Mouse (Mus musculus) hindbrain, embryonic 16.5 days (tissue): ENCODE data around the gene Wdhd1. TPM values are rescaled to one million over a fixed set of nuclear protein-coding genes. Genes with fewer than 3 reads are reported as not detected.

Experiments
- ATAC-seq: fragments of 200-750 bp; cut with Nextera tagmentation; 2 replicates; pipeline ENCODE4 v1.8.0; 2017; ENCODE audit warnings: moderate TSS enrichment, moderate library complexity
- H3K27ac ChIP-seq: fragments of 300-500 bp; sonication (generic); 2 replicates; pipeline ENCODE4 v1.5.1; 2014; ENCODE audit warnings: low read depth, mild to moderate bottlenecking, control low read depth, low read length, moderate library complexity
- H3K27me3 ChIP-seq: fragments of 300-500 bp; sonication (generic); replicated peaks from 2 replicates; pipeline ENCODE4 v1.6.1; 2014; ENCODE audit warnings: low read length; ENCODE audit not compliant: control insufficient read depth, insufficient read depth
- H3K36me3 ChIP-seq: fragments of 300-500 bp; sonication (generic); 2 replicates; pipeline ENCODE4 v1.6.1; 2014; ENCODE audit warnings: mild to moderate bottlenecking, low read length, moderate library complexity, mixed read lengths; ENCODE audit not compliant: control insufficient read depth, insufficient read depth
- H3K4me1 ChIP-seq: fragments of 300-500 bp; sonication (generic); 2 replicates; pipeline ENCODE4 v1.6.1; 2014; ENCODE audit warnings: low read depth, low read length; ENCODE audit not compliant: control insufficient read depth, insufficient read depth
- H3K4me2 ChIP-seq: fragments of 300-500 bp; sonication (generic); 2 replicates; pipeline ENCODE4 v1.6.1; 2014; ENCODE audit warnings: mild to moderate bottlenecking, low read length, control low read depth, moderate library complexity
- H3K4me3 ChIP-seq: fragments of 300-500 bp; sonication (generic); 2 replicates; pipeline ENCODE4 v1.5.1; 2014; ENCODE audit warnings: mild to moderate bottlenecking, low read length, control low read depth, moderate library complexity
- H3K9ac ChIP-seq: fragments of 300-500 bp; sonication (generic); 2 replicates; pipeline ENCODE4 v1.6.1; 2014; ENCODE audit warnings: low read depth, mild to moderate bottlenecking, control low read depth, low read length, moderate library complexity
- H3K9me3 ChIP-seq: fragments of 300-500 bp; sonication (generic); 2 replicates; pipeline ENCODE4 v1.6.1; 2014; ENCODE audit warnings: mild to moderate bottlenecking, low read length, moderate library complexity; ENCODE audit not compliant: control insufficient read depth
- WGBS: fragments of 180-500 bp; shearing (Covaris S2); extraction: QIAGEN DNeasy Blood & Tissue Kit; methylation state at CpG from one replicate; pipeline ENCODE4 v1.1.7; 2014; 5-methylcytosine and 5-hydroxymethylcytosine counted together
- polyA plus RNA-seq: library from polyadenylated mRNA; unstranded; fragments of >200 nt; fragmentation: Nextera tagmentation; extraction: Ambion mirVana; gene quantifications from 2 replicates; pipeline ENCODE4 v1.2.1, GENCODE M21; 2015

Gene Wdhd1
- polyA plus RNA-seq, 1 experiment from 2014 or later = 12.8 TPM

- 85% methylated on average over 8 of the region's 8 CpGs for WGBS
- no peak overlapping the region for H3K27ac ChIP-seq
- no peak overlapping the region for H3K9ac ChIP-seq
- no peaks in the 10 kb centered on the region for H3K4me1 ChIP-seq
- no peaks in the 10 kb centered on the region for H3K27me3 ChIP-seq
- H3K9me3 ChIP-seq = no peaks in the 10 kb centered on the region
- H3K36me3 ChIP-seq = no peaks in the 10 kb centered on the region
- ATAC-seq = no peak
- no peak overlapping the region for H3K4me3 ChIP-seq
- no peak overlapping the region for H3K4me2 ChIP-seq
These were observed 56.2 kb downstream of the Wdhd1 start for GRCm38 (mm10) chr14:47220231-47221025.

DNA sequence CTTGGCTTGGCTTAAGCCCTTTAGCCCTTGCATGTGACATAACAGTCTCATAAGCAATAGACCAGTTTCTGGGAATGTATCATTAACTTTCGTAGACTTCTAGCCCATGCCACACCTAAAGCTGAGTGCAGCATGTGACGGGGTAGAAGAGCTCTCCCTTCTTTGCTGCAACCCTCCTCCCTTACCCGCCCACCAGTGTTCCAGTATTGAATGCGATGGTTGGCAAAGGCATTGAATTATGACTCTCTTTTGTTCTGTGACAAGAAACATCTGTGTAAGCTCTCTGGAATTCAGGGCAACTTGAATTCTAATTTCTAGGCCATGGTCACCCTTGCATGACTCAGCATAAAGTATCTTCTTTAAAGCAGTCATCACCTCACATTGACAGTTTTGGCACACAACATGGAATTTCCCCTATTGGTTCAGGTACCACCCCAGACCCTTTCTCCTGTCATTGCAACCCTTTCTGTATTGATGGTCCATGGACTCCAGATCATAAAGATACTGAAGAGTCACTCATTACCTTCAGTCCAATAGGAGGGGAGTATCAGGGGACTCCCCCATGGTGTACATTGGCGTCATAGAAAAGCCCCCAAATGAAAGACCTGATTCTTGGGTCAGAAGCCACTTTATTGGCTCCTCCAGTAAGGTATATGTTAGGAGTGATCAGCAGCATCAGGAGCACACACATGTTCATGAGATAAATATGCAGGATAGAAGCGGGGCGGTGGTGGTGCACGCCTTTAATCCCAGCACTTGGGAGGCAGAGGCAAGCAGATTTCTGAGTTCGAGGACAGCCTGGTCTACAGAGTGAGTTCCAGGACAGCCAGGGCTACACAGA, 57.7 kb downstream of the Wdhd1 start:
- 83% methylated on average over 9 of the region's 9 CpGs for WGBS
- no peaks in the 10 kb centered on the region for H3K27me3 ChIP-seq
- no peak overlapping the region for H3K9ac ChIP-seq
- no peak overlapping the region for H3K27ac ChIP-seq
- no peak overlapping the region for H3K4me2 ChIP-seq
- H3K4me3 ChIP-seq = no peak overlapping the region
- no peaks in the 10 kb centered on the region for H3K9me3 ChIP-seq
- H3K36me3 ChIP-seq = no peaks in the 10 kb centered on the region
- no peaks in the 10 kb centered on the region for H3K4me1 ChIP-seq
- ATAC-seq = no peak

- H3K9me3 ChIP-seq = no peaks in the 10 kb centered on the region
- H3K4me1 ChIP-seq = no peaks in the 10 kb centered on the region
- H3K27me3 ChIP-seq = no peaks in the 10 kb centered on the region
- WGBS = 84% methylated on average over 2 of the region's 2 CpGs
- no peak overlapping the region for H3K4me3 ChIP-seq
- H3K4me2 ChIP-seq = no peak overlapping the region
- ATAC-seq = no peak
- H3K27ac ChIP-seq = no peak overlapping the region
- no peak overlapping the region for H3K9ac ChIP-seq
- H3K36me3 ChIP-seq = no peaks in the 10 kb centered on the region
These were observed 60.1 kb downstream of the Wdhd1 start for GRCm38 (mm10) chr14:47216541-47216940.

DNA sequence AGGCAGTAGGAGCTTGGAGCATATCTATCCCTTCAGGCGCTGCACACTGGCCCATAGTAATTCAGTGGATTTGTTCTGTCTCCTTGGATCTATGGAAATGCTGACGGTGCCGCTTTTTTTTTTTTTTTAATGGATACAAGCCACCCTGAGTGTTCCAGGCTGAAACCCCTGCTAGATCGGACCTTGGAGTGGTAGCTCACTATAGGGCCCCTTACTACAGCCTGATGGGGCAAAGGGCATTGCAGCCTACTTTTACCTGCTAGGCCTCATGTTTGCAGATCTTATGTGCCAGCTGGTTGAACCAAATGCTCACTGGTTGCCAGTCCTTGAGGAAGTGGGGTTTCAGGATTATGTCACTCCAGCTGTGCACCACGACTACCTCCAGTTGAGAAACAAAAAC, 62.3 kb downstream of the Wdhd1 start:
- H3K27me3 ChIP-seq = no peaks in the 10 kb centered on the region
- no peak for ATAC-seq
- no peak overlapping the region for H3K4me3 ChIP-seq
- H3K4me2 ChIP-seq = no peak overlapping the region
- 88% methylated on average over 5 of the region's 5 CpGs for whole genome bisulfite sequencing
- H3K27ac ChIP-seq = no peak overlapping the region
- H3K36me3 ChIP-seq = no peaks in the 10 kb centered on the region
- no peaks in the 10 kb centered on the region for H3K4me1 ChIP-seq
- H3K9me3 ChIP-seq = no peaks in the 10 kb centered on the region
- H3K9ac ChIP-seq = no peak overlapping the region

DNA sequence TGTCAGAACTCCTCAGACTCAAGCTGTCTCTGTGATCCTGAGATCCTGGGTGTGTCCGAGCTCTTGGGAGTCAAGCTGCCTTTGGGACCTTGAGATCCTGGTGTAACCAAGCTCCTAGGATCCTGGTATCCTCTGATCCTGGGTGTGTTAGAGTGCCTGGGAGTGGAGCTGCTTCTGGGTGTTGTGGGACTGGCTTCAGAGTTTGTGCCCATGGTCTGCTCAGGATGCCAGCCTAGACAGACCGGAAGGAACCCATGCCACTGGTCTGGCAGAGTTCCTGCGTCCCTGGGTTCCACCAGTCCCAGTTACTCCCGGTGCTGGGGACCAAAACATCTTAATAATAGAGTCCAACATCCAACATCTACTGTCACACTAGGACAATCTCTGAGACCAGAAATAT, 63.4 kb downstream of the Wdhd1 start:
- H3K4me1 ChIP-seq = no peaks in the 10 kb centered on the region
- no peak overlapping the region for H3K4me3 ChIP-seq
- H3K9ac ChIP-seq = no peak overlapping the region
- no peak overlapping the region for H3K27ac ChIP-seq
- H3K27me3 ChIP-seq = no peaks in the 10 kb centered on the region
- H3K4me2 ChIP-seq = no peak overlapping the region
- no peaks in the 10 kb centered on the region for H3K9me3 ChIP-seq
- no peak for ATAC-seq
- no peaks in the 10 kb centered on the region for H3K36me3 ChIP-seq
- WGBS = 86% methylated on average over 4 of the region's 4 CpGs

GRCm38 (mm10) chr14:47209669-47210164, 66.9 kb downstream of the Wdhd1 start:
- 68% methylated on average over 4 of the region's 4 CpGs for WGBS
- no peak overlapping the region for H3K27ac ChIP-seq

GRCm38 (mm10) chr14:47208564-47209493, 67.8 kb downstream of the Wdhd1 start:
- Histone ChIP-seq H3K4me1 (no peaks in the 10 kb centered on the region), H3K4me2 (no peak overlapping the region), H3K27ac (no peak overlapping the region), H3K4me3 (no peak overlapping the region), H3K9me3 (no peaks in the 10 kb centered on the region), H3K27me3 (no peaks in the 10 kb centered on the region), H3K36me3 (no peaks in the 10 kb centered on the region), H3K9ac (no peak overlapping the region)
- WGBS = 93% methylated on average over 12 of the region's 12 CpGs
- no peak for ATAC-seq

More at GRCm38 (mm10) chr14:47209669-47210164, 66.9 kb downstream of the Wdhd1 start:
- H3K4me2 ChIP-seq = no peak overlapping the region
- H3K27me3 ChIP-seq = no peaks in the 10 kb centered on the region
- H3K9ac ChIP-seq = no peak overlapping the region
- ATAC-seq = no peak
- H3K36me3 ChIP-seq = no peaks in the 10 kb centered on the region
- no peaks in the 10 kb centered on the region for H3K4me1 ChIP-seq
- H3K4me3 ChIP-seq = no peak overlapping the region
- H3K9me3 ChIP-seq = no peaks in the 10 kb centered on the region

DNA sequence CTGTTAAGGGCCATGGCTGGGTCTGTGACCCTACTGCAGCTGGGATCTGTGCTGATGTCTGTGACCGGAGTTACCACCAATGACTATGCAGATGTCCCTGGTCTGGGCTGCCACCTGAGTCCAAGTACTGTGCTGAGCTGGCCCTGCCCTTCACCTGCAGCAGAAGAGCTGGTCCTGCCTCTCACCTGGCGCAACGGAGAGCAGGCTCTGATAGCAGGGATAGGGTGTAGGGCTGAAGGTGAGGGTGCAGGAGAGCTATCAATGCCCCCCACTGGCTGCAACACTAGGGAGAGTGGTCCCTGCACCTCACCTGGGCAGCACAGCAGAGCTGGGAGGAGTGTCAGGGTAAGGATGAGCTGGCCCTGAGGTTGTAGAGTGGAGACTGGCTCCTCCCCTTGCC, 70.1 kb downstream of the Wdhd1 start:
- no peak for ATAC-seq

More for the DNA sequence above, 70.1 kb downstream of the Wdhd1 start:
- Histone ChIP-seq H3K4me2 (no peak overlapping the region), H3K27ac (no peak overlapping the region), H3K4me1 (no peaks in the 10 kb centered on the region), H3K4me3 (no peak overlapping the region), H3K36me3 (no peaks in the 10 kb centered on the region), H3K9ac (no peak overlapping the region), H3K27me3 (no peaks in the 10 kb centered on the region), H3K9me3 (no peaks in the 10 kb centered on the region)
- WGBS = 89% methylated on average over 3 of the region's 3 CpGs
